Mouse (Mus musculus) erythroblast, embryonic 14.5 days (primary cell): ENCODE measurements around the gene Pwwp2b.

Experiments used
- GATA1 ChIP-seq: IDR thresholded peaks from 2 replicates; pipeline ENCODE4 v1.6.1; 2012; ENCODE audit warnings: low read length, inconsistent platforms, mixed read lengths
- TAL1 ChIP-seq: IDR thresholded peaks from 3 replicates; pipeline ENCODE4 v1.6.1; 2012; ENCODE audit warnings: low read length, inconsistent platforms, mixed read lengths

DNA sequence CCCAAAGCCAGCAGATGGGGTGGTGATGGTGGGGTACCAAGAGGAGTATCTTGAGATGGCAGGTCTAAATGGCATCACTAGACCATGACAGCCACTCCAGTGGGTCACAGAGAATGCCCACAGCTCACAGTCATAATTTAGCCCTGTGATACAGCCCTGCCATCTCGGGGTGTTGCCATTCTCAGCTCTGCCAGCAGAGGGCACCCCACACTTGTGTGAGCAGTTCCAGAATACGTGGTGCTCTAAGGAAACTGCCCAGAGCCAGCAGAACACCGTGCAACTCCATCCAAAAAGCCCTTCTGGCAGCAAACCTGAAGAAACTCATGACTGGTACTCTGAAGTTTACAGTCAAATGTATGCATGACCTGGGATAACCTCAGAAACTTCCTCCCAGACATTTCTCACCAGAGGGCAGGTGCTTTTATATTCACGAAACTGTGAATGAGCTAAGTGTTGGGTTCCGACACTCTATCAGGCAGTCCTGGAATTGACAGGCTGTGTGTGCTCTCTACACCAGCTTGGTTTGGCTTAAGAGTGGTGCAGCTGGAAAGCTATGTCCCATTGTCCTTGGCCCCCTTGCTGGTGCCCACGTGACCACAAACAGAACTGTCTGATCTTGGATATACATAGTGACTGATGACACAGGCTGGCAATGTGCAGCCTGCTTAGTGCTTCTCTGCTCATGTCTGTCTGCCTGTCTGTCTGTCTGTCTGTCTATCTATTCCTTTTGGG is 55.2 kb downstream of the Pwwp2b start:
- TF ChIP-seq TAL1 (no peak), GATA1 (no peak)
